Mouse (Mus musculus) adrenal gland, postnatal 25 days (tissue): ENCODE data around the gene Efcab2. TPM values are rescaled to one million over a fixed set of nuclear protein-coding genes. Genes with fewer than 3 reads are reported as not detected.
A peak's percentile ranks its signal among the peaks of the same experiment; 100 is the strongest.
"Not testable (repeated sequence)": the region's sequence is repeated elsewhere in the genome, so short reads cannot be mapped to it uniquely, and the experiment has no call there.

Source experiments
- DNase-seq: peaks from one replicate; pipeline ENCODE4 v3.0.0; 2021; ENCODE audit warnings: mixed read lengths
- total RNA-seq: library from RNA; stranded (reverse); gene quantifications from 2 replicates; pipeline ENCODE4 v1.2.3, GENCODE M21; 2021

The Efcab2 gene
- total RNA-seq, 1 experiment from 2014 or later = 4.5 TPM

DNA sequence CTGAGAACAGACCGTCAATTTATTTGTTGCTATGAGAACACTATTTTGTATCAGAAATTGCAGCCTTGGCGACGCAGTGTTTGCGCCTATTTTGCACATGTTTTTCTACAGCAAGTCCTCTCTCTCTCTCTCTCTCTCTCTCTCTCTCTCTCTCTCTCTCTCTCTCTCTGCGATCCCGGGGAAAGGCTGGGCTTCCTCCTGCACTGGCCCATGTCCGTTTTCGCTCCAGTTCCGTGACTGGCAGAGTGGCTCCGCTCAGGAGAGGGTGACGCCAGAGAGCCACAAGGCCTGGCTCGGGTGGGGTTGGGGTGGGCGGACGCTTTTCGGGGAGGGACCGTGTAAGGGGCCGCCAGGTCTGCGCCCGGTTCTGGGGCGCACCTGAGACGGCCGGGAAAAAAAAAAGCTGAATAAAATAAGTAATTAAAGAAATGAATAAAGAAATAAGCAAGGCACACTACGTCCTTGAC lies 407 bp upstream of the Efcab2 start:
- peak; percentile 81 for DNase-seq

DNA sequence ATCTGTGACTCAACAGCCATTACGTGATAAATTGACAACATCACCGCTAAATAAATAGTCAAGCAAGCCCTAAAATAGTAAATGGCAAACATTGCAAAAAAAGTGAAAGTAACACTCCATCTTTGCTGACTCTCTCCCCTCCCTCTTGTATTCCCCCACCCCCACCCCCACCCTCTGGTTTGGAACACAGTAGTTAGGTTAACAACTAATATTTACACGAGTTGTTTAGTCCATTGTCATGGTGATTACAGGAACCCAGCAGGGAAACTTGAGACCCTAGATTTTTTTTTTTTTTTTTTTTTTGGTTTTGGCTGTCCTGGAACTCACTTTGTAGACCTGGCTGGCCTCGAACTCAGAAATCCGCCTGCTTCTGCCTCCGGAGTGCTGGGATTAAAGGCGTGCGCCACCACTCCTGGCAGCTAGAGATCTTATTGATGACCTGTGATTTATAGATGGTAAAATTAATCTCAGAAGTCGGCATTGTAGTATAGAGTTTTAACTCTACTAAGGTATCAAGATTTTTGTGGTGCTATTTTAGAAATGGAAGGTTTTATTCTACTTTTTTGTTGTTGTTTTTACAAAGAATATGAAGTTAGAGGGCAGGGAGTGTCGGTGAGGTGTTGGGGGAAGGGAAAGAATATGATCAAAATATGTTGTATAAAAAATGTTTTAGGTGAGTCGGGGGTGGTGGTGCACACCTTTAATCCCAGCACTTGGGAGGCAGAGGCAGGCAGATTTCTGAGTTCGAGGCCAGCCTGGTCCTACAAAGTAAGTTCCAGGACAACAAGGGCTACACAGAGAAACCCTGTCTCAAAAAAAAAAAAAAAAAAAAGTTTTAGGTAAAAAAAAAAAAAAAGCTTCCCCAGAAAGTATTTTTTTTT lies 1.1 kb downstream of the Efcab2 start:
- DNase-seq = no peak

GRCm38 (mm10) chr1:178407651-178408050 lies 1.8 kb downstream of the Efcab2 start:
- DNase-seq = no peak

GRCm38 (mm10) chr1:178408901-178409361 lies 3.0 kb downstream of the Efcab2 start:
- no peak for DNase-seq

DNA sequence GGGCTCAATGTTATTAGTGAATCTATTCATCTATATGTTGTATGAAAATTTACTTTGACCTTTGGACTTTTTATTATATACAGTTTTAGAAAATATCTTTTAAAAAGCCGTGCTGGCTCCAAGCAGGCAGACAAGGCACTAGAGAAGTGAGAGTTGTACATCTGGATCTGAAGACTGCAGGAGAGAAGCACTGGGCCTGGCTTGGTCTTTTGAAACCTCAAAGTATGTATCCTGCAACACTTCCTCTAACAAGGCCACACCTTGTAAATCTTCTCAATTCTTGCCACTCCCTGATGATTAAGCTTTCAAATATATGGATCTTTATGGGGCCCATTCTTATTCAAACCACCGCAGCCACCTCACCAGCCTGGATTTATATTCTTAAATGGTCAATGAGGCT lies 7.5 kb downstream of the Efcab2 start:
- not testable (repeated sequence) for DNase-seq

DNA sequence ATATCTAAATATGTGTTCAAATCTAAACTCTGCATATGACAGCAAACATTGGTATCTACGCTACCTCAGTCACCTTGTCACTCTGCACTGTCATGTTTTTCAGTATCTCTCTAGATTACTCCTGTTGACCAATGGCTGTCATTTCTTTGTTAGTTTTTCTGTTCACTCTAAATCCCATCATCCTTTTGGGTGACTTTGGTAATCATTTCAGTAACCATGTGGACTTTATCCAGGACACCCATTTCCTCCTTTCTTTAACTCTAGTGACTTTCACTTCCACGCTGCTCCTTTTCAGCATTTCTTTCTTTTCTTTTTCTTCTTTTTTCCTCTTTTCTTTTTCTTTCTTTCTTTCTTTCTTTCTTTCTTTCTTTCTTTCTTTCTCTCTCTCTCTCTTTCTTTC lies 13.7 kb downstream of the Efcab2 start:
- DNase-seq = no peak

DNA sequence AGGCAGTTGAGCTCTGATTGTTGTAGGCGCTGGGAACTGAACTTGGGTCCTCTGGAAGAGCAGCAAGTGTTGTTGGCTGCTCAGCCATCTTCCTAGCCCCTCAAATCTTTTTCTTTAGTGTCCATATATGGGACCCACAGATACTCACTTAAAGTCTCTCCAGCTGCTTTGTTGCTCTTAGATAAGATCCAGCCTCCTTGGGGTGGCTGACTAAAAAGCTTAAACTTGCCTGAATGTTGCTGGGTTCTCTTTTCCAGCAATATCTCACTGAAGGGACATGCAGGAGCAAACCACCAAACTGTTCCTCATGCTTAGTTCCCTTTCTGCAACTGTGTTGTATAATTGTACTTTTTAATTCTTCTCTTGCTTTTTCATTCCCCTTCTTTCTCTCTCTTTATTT lies 17.8 kb downstream of the Efcab2 start:
- DNase-seq = no peak

GRCm38 (mm10) chr1:178431619-178432444 lies 25.9 kb downstream of the Efcab2 start:
- no peak for DNase-seq

- DNase-seq = no peak
Observed at GRCm38 (mm10) chr1:178433619-178434018, 27.7 kb downstream of the Efcab2 start.

DNA sequence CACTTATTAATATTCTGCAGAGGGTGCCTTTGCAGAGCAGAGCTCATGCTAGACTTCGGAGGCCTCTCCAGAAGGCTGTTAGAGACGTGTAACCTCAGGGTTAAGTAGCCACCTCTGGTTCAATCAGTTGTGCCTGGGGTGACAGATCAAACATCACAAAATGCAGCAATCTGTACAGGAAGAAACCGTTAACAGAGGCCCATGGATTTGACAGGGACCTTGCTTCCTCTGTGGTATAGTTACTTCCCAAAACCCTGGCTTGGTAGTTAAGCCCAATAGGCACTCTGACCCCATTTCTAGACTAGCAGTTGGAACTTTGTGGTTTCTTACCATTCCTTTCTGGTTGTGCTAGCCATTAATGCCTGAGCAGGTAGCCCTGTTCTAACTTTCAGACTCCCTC lies 38.5 kb downstream of the Efcab2 start:
- DNase-seq = no peak

GRCm38 (mm10) chr1:178447036-178447435 lies 41.2 kb downstream of the Efcab2 start:
- DNase-seq = no peak

DNA sequence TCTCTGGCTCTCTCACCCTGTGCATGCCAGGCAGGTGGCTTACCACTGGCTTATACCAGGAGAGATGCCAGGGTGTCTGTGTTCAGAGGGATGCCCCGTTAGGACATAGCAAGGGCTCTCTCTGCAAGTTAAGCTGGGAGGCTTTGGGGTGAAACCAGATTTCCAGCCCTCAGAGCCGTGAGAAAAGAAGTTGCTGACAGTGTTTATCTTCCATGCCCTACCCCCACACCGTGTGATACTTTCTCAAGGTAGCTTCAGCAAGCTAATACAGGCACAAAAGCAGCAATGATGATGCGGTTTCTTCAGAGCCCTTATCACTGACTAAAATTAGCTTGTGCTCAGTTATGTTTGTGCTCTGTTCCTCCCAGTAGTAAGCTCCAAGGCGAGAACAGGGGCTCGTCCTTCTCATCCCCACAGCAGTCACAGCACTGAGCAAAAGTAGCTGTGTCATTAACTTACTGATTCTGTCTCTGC lies 42.4 kb downstream of the Efcab2 start:
- DNase-seq = peak; percentile 1

DNA sequence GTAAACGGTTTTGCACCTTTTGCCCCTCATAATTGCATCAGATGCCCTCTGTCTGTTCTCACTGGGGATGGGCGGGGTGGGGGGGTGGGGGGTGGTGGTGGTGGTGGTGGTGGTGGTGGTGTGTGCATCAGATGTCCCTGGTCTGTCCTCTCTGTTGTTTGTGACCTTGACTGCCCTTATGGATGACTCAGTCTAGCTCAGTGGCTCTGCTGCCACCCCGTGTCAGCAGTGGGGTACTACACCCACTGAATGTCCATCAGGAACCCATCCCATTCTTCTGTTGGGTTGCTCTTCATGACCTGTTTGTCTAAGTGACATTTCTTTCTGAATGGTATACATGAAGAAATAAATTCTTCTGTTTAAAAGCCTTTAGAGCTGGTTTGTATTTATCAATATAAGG lies 43.3 kb downstream of the Efcab2 start:
- peak; percentile 78 for DNase-seq

- DNase-seq = no peak
Observed at GRCm38 (mm10) chr1:178449933-178450332, 44.0 kb downstream of the Efcab2 start.

- peak; percentile 4 for DNase-seq
Observed at GRCm38 (mm10) chr1:178454125-178454524, 48.2 kb downstream of the Efcab2 start.

GRCm38 (mm10) chr1:178455120-178455519 lies 49.2 kb downstream of the Efcab2 start:
- no peak for DNase-seq

GRCm38 (mm10) chr1:178458029-178458428 lies 52.1 kb downstream of the Efcab2 start:
- DNase-seq = no peak

GRCm38 (mm10) chr1:178463712-178464111 lies 57.8 kb downstream of the Efcab2 start:
- DNase-seq = peak; percentile 70

GRCm38 (mm10) chr1:178464140-178464539 lies 58.3 kb downstream of the Efcab2 start:
- no peak for DNase-seq

GRCm38 (mm10) chr1:178467594-178467993 lies 61.7 kb downstream of the Efcab2 start:
- DNase-seq = no peak

GRCm38 (mm10) chr1:178468280-178468679 lies 62.4 kb downstream of the Efcab2 start:
- DNase-seq = no peak

DNA sequence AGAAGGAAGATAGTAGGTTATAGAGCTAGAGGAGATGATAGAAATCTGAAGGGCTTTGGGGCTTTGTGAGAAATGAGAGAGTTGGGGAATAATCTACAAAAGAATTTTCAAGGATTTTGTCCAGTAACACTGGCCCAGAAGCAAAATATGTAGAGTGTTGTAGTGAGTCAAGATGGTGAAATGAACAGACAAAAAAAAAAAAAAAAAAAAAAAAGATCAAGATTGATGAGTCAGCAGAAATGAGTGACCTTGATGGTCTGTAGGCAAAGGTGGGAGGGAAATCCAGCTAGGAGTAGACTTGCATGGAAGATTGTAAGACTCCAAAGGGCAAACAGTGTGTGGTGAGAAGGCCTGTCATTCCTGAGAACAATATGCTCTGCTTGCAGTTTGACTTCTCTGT lies 78.0 kb downstream of the Efcab2 start:
- no peak for DNase-seq
